Mouse (Mus musculus): ENCODE results near the gene Carns1. TPM values are rescaled to one million over a fixed set of nuclear protein-coding genes. Genes with fewer than 3 reads are reported as not detected.

Gene Carns1
- total RNA-seq, 2 experiments from 2014 or later, result 29.4 to 33.7 TPM

DNA sequence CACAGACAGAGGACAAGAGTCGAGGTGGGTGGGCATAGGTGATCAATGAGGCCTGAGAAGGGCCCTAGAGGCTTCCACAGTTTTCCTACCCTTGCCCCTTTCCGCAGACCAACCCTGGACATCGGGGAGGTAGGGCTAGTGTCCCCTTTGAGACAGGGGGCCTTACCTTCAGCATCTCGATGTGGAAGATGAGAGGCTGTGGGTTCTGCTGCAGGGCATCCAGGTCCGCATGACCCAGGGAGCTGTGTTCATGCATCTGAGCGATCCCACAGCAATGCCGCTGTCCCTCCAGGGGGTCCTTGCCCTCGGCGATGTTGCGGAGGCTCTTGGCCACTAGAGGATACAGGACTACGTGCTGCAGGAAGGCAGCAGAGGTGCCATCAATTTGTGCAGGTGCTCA, 59.5 kb downstream of the Carns1 start:
- no peak for DNase-seq
- intact Hi-C loops (cut with DNase I), result no loop called here

DNA sequence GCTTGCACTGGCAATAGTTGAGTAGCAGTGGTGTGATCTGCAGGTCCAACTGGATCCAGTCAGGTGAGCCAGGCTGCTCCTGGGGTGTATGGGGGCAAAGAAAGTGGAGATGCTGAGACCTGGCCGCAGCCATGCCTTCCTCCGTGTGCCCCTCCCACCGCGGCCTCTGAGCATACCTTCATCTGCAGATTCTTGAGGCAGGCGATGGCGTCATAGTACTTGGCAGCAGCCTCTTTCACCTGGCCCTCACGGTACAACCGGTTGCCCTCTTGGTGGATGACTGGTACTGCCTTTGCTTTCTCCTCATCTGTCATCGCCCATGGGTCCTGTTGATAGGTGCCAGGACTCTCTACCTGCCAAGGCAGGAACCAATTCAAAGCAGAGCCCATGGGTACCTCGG, 60.1 kb downstream of the Carns1 start:
- intact Hi-C loops (cut with DNase I), result no loop called here
- no peak for DNase-seq

DNA sequence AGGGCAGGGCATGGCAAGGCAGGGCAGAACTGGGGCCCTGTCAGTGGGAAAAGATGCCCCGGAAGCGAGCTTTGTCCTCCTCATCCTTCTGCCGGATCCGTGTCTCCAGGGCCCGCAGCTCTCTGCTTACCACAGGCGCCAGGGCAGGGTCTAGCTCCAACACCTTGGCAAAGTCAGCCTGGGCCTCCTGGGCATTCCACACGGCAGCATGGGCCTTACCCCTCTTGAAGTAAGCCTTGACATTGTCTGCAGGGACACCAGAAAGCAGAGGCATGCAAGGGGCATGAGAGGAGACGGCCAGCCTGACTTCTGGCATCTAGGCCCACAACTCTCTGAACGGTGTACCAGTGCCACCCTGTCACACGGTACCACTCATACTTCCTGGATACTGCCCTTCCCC, 60.7 kb downstream of the Carns1 start:
- intact Hi-C loops (cut with DNase I), result no loop called here
- no peak for DNase-seq

Small RNAs within 50 kb of the gene (microRNA-seq; reads per million reads assigned to microRNA genes)
- 0 reads per million in 2 experiments for gene Gm26115 (ENCODE audit: borderline number of aligned reads in 2 of 2)

Other genes starting within 250 kb of the Carns1 start
- 1 to 10 TPM; 1.5 to 1.6 TPM for gene Aldh3b1, start 245.7 kb downstream of the Carns1 start, total RNA-seq (2021)
- gene Unc93b1, start 240.3 kb downstream of the Carns1 start, total RNA-seq (2021), result 10 to 100 TPM; 16.9 to 20.6 TPM
- gene Aldh3b3, start 216.8 kb downstream of the Carns1 start, total RNA-seq (2021), result under 1 TPM; 0.38 to 0.56 TPM
- under 1 TPM in 1 of 2 experiments, not detected in 1; 0.39 TPM for gene Aldh3b2, start 203.2 kb downstream of the Carns1 start, total RNA-seq (2021)
- 10 to 100 TPM; 22.8 to 24.4 TPM for gene Acy3, start 188.9 kb downstream of the Carns1 start, total RNA-seq (2021)
- not detected for gene Tbx10, start 182.7 kb downstream of the Carns1 start, total RNA-seq (2021)
- gene Nudt8, start 174.9 kb downstream of the Carns1 start, total RNA-seq (2021), result 100 to 1,000 TPM; 126 to 140 TPM
- 1 to 10 TPM; 1.3 to 1.4 TPM for gene Gm49405, start 174.9 kb downstream of the Carns1 start, total RNA-seq (2021)
- 100 to 1,000 TPM; 174 to 196 TPM for gene Doc2g, start 172.2 kb downstream of the Carns1 start, total RNA-seq (2021)
- 1,000 to 10,000 TPM; 1,111 to 1,164 TPM for gene Ndufv1, start 162.7 kb downstream of the Carns1 start, total RNA-seq (2021)
- 100 to 1,000 TPM; 339 to 350 TPM for gene Gstp1, start 137.5 kb downstream of the Carns1 start, total RNA-seq (2021)
- gene Gstp2, start 129.5 kb downstream of the Carns1 start, total RNA-seq (2021), result 100 to 1,000 TPM; 120 to 124 TPM
- gene Gstp3, start 115.9 kb downstream of the Carns1 start, total RNA-seq (2021), result not detected
- not detected for gene Cabp2, start 93.9 kb downstream of the Carns1 start, total RNA-seq (2021)
- 10 to 100 TPM; 35.3 to 39.1 TPM for gene Cdk2ap2, start 78.3 kb downstream of the Carns1 start, total RNA-seq (2021)
- 10 to 100 TPM; 20.7 to 22.9 TPM for gene Pitpnm1, start 75.5 kb downstream of the Carns1 start, total RNA-seq (2021)
- gene Aip, start 49.6 kb downstream of the Carns1 start, total RNA-seq (2021), result 10 to 100 TPM; 56.8 to 64.0 TPM
- not detected for gene Gpr152, start 35.7 kb downstream of the Carns1 start, total RNA-seq (2021)
- under 1 TPM in 1 of 2 experiments, not detected in 1; 0.19 TPM for gene Cabp4, start 31.4 kb downstream of the Carns1 start, total RNA-seq (2021)
- gene Coro1b, start 26.9 kb downstream of the Carns1 start, total RNA-seq (2021), result 10 to 100 TPM; 52.4 to 55.6 TPM
- gene Ptprcap, start 21.9 kb downstream of the Carns1 start, total RNA-seq (2021), result 1 to 10 TPM; 1.1 to 1.3 TPM
- 10 to 100 TPM; 16.4 to 18.8 TPM for gene Rps6kb2, start 12.1 kb downstream of the Carns1 start, total RNA-seq (2021)
- gene Tbc1d10c, start 15.8 kb upstream of the Carns1 start, total RNA-seq (2021), result 10 to 100 TPM in 1 of 2 experiments, 1 to 10 TPM in 1; 6.6 to 11.1 TPM
- gene Ppp1ca, start 16.6 kb upstream of the Carns1 start, total RNA-seq (2021), result 100 to 1,000 TPM; 326 to 332 TPM
- 1 to 10 TPM; 5.2 to 5.3 TPM for gene Rad9a, start 26.2 kb upstream of the Carns1 start, total RNA-seq (2021)
- gene Clcf1, start 38.8 kb upstream of the Carns1 start, total RNA-seq (2021), result 1 to 10 TPM in 1 of 2 experiments, under 1 TPM in 1; 0.51 to 1.2 TPM
- not detected for gene AC109138.7, start 38.9 kb upstream of the Carns1 start, total RNA-seq (2021)
- 10 to 100 TPM; 11.9 to 13.7 TPM for gene Pold4, start 56.4 kb upstream of the Carns1 start, total RNA-seq (2021)
- gene Ssh3, start 93.7 kb upstream of the Carns1 start, total RNA-seq (2021), result 1 to 10 TPM; 7.2 to 8.6 TPM
- gene Ankrd13d, start 107.7 kb upstream of the Carns1 start, total RNA-seq (2021), result under 1 TPM; 0.51 to 0.80 TPM
- gene Grk2, start 130.7 kb upstream of the Carns1 start, total RNA-seq (2021), result 10 to 100 TPM; 47.5 to 50.4 TPM
- gene Kdm2a, start 222.8 kb upstream of the Carns1 start, total RNA-seq (2021), result 10 to 100 TPM; 39.4 to 41.1 TPM